Mouse (Mus musculus): ENCODE measurements at regions not wholly inside any gene's neighbourhood (a gene's known extent, or its start where the extent isn't known, plus 50 kb on each side); places are given as distances from the start of the nearest gene placed in this dataset.

DNA sequence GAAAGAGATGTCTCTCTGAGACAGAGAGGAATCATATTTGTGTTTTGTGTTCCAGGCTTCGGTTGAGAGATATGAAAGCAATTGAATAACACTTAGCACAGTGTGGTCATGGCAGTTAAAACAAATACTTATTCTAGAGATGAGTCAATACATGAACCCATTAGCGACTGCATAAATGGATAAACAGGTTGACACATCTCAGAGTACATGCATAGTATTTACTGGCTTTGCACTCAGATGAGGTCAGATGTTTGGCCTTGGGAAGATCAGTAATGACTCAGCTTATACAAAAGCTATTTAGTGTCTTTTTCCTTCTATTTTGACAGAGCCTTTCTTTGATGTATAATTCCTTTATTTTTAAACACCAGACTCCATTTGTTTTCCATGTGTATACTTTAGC, 579.5 kb downstream of the Zfp619 start:
- no peak overlapping the region for H3K9ac ChIP-seq
- no peak overlapping the region for H3K4me2 ChIP-seq (ENCODE audit: low read depth)
- no peak for TF ChIP-seq CTCF (IDR thresholded peaks at IDR 0.05; ENCODE audit: low read depth)
- ATAC-seq (no peak), DNase-seq (no peak)
- H3K4me1 ChIP-seq (ENCODE audit: insufficient read depth), result no peaks in the 10 kb centered on the region
- no peaks in the 10 kb centered on the region for H3K9me3 ChIP-seq (ENCODE audit: low read length)
- H3K36me3 ChIP-seq (ENCODE audit: insufficient read depth), result no peaks in the 10 kb centered on the region
- no peak overlapping the region for H3K4me3 ChIP-seq (ENCODE audit: low read depth, low read length)
- H3K27me3 ChIP-seq (ENCODE audit: insufficient read depth, low read length), result no peaks in the 10 kb centered on the region
- 80% methylated on average over 2 of the region's 2 CpGs for WGBS
- no peak overlapping the region for H3K27ac ChIP-seq (ENCODE audit: low read depth, low read length)

DNA sequence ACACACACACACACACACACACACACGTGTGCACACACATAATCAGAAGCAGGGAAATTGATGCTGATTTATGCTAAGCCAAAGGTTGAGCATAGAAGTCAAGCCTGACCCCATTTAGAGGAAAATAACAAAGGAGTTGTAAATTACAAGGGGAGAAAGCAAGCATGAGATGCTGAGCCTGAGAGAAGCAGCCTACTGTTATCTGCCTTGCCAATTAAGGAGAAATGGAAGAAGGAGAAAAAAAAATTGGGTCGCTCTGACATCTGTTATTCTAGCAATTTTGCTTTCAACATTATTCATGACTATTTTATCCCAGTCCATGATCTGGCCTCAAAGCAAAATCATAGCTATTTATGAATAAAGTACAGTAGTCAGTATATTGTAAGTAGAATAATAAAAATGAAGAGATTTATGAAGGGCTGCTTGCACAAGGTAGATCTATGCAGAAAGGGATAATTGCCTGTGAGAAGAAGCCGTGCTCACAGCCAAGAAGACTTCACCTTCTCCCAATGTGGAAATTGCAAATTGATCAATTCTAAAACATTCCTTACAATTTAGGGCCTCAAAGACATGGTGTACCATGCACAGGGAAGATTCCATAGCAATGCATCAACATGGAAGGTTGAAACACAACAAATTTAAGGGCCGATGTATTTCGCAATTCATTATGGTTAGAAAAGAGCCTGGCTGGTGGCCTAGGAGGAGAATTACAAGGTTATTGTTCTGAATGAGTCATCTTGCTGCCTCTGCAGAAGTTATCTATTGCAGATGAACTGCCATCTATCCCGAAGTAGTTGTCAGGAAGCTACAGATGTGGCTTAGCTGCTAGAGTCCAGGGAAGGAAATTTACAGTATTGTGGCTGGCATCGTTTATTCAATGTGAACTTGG, 585.7 kb downstream of the Zfp619 start:
- H3K4me1 ChIP-seq (ENCODE audit: insufficient read depth), result no peaks in the 10 kb centered on the region
- DNase-seq (no peak), ATAC-seq (no peak)
- WGBS, result 78% methylated on average over 7 of the region's 7 CpGs
- H3K9ac ChIP-seq, result no peak overlapping the region
- no peaks in the 10 kb centered on the region for H3K36me3 ChIP-seq (ENCODE audit: insufficient read depth)
- no peak for TF ChIP-seq CTCF (IDR thresholded peaks at IDR 0.05; ENCODE audit: low read depth)
- H3K4me3 ChIP-seq (ENCODE audit: low read depth, low read length), result no peak overlapping the region
- no peaks in the 10 kb centered on the region for H3K9me3 ChIP-seq (ENCODE audit: low read length)
- H3K27me3 ChIP-seq (ENCODE audit: insufficient read depth, low read length), result no peaks in the 10 kb centered on the region
- no peak overlapping the region for H3K27ac ChIP-seq (ENCODE audit: low read depth, low read length)
- no peak overlapping the region for H3K4me2 ChIP-seq (ENCODE audit: low read depth)

DNA sequence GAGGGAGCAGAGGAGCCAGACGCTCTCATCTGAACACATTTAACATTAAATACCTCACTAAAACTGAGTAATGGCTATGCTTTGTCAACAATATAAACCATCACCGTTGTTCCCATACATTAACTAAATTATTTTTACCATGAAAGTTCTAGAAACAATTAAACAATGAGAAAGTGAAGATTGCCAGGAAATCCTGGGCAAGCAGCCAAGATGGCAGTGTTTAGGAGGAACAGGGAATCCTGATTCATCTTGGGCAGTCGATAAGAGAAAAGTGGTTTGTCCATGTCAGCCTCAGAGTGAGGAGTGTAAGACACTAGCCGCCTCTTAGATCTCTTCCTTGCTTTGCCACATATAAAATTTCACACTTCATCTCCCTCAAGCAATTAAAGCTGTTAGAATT, 625.3 kb downstream of the Zfp619 start:
- no peak for ATAC-seq
- Histone ChIP-seq H3K36me3 (ENCODE audit: insufficient read depth) (no peaks in the 10 kb centered on the region), H3K27me3 (ENCODE audit: insufficient read depth, low read length) (no peaks in the 10 kb centered on the region), H3K9ac (no peak overlapping the region), H3K9me3 (ENCODE audit: low read length) (no peaks in the 10 kb centered on the region), H3K4me2 (ENCODE audit: low read depth) (no peak overlapping the region), H3K4me1 (ENCODE audit: insufficient read depth) (no peaks in the 10 kb centered on the region), H3K27ac (ENCODE audit: low read depth, low read length) (no peak overlapping the region), H3K4me3 (ENCODE audit: low read depth, low read length) (no peak overlapping the region)
- 58% methylated on average over 4 of the region's 4 CpGs for WGBS
- peak; percentile 10 for DNase-seq
- no peak for TF ChIP-seq CTCF (IDR thresholded peaks at IDR 0.05; ENCODE audit: low read depth)

DNA sequence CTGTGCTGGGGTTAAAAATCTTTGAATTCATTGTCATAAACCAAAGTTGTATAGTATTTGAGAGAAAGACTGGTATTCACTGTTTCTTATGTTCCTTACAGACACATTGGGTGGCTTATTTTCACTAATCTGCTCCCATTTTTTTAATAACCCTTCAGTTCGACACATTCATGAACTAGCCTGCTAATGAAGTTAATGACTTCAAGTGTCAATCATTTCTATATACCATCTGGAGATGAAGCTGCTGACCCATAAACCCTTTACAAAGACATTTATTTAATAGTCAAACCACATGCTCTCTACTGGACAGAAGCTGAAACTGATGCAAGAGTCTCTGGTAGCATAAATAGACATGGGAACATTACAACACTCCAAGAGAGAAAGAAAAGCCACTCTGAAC, 626.9 kb downstream of the Zfp619 start:
- H3K4me3 ChIP-seq (ENCODE audit: low read depth, low read length), result no peak overlapping the region
- no peak for TF ChIP-seq CTCF (IDR thresholded peaks at IDR 0.05; ENCODE audit: low read depth)
- no peak overlapping the region for H3K27ac ChIP-seq (ENCODE audit: low read depth, low read length)
- DNase-seq (no peak), ATAC-seq (no peak)
- no peaks in the 10 kb centered on the region for H3K4me1 ChIP-seq (ENCODE audit: insufficient read depth)
- 31% methylated on average over 1 of the region's 1 CpGs for WGBS
- no peaks in the 10 kb centered on the region for H3K9me3 ChIP-seq (ENCODE audit: low read length)
- no peak overlapping the region for H3K4me2 ChIP-seq (ENCODE audit: low read depth)
- no peaks in the 10 kb centered on the region for H3K36me3 ChIP-seq (ENCODE audit: insufficient read depth)
- H3K27me3 ChIP-seq (ENCODE audit: insufficient read depth, low read length), result no peaks in the 10 kb centered on the region
- no peak overlapping the region for H3K9ac ChIP-seq

DNA sequence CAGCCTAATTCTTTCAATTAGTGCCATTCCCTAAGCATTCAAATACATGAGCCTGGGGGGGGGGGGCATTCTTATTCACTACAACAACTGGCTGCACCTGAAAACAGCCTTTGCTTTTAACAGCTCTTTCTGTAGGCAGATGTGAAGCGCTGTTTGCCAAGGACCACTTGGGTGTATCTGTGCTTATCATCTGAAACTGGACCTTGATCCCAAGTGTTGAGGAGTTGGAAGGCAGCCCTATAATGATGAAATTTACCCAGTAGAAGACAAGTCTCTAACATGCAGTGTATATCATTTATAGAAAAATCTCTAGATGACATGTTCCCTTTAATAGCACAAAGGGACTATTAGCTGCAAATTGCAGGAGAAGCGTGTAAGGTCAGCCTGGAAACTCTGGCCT, 660.0 kb downstream of the Zfp619 start:
- no peak for DNase-seq
- no peaks in the 10 kb centered on the region for H3K36me3 ChIP-seq (ENCODE audit: insufficient read depth)
- WGBS, result 91% methylated on average over 2 of the region's 2 CpGs
- H3K4me2 ChIP-seq (ENCODE audit: low read depth), result no peak overlapping the region
- H3K4me3 ChIP-seq (ENCODE audit: low read depth, low read length), result no peak overlapping the region
- no peaks in the 10 kb centered on the region for H3K27me3 ChIP-seq (ENCODE audit: insufficient read depth, low read length)
- TF ChIP-seq CTCF (IDR thresholded peaks at IDR 0.05; ENCODE audit: low read depth), result no peak
- ATAC-seq, result no peak
- no peak overlapping the region for H3K27ac ChIP-seq (ENCODE audit: low read depth, low read length)
- H3K9me3 ChIP-seq (ENCODE audit: low read length), result no peaks in the 10 kb centered on the region
- H3K9ac ChIP-seq, result no peak overlapping the region
- H3K4me1 ChIP-seq (ENCODE audit: insufficient read depth), result no peaks in the 10 kb centered on the region

DNA sequence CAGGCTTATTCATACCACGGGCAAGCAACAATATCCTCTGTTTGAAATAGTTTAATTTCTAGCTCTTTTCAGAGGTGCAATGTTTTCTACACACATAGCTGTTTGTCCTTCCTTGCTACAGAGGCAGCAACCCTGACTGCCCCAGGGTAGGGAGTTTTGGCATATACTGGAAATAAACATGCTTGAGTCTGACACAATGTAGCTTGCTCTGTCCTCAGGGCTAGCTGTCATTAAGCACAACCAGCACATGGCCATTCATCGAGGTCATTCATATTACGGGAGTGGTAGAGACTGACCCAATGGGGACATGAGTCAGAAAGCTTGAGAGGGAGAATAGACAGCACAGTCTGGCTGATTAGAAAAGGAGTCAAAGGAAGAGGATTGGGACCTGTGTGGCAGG, 677.8 kb downstream of the Zfp619 start:
- H3K36me3 ChIP-seq (ENCODE audit: insufficient read depth), result no peaks in the 10 kb centered on the region
- no peak overlapping the region for H3K4me2 ChIP-seq (ENCODE audit: low read depth)
- no peak overlapping the region for H3K27ac ChIP-seq (ENCODE audit: low read depth, low read length)
- H3K9me3 ChIP-seq (ENCODE audit: low read length), result no peaks in the 10 kb centered on the region
- ATAC-seq, result no peak
- no peaks in the 10 kb centered on the region for H3K27me3 ChIP-seq (ENCODE audit: insufficient read depth, low read length)
- TF ChIP-seq CTCF (IDR thresholded peaks at IDR 0.05; ENCODE audit: low read depth), result no peak
- DNase-seq, result no peak
- H3K4me1 ChIP-seq (ENCODE audit: insufficient read depth), result no peaks in the 10 kb centered on the region
- 87% methylated on average over 3 of the region's 3 CpGs for WGBS
- no peak overlapping the region for H3K9ac ChIP-seq
- H3K4me3 ChIP-seq (ENCODE audit: low read depth, low read length), result no peak overlapping the region

DNA sequence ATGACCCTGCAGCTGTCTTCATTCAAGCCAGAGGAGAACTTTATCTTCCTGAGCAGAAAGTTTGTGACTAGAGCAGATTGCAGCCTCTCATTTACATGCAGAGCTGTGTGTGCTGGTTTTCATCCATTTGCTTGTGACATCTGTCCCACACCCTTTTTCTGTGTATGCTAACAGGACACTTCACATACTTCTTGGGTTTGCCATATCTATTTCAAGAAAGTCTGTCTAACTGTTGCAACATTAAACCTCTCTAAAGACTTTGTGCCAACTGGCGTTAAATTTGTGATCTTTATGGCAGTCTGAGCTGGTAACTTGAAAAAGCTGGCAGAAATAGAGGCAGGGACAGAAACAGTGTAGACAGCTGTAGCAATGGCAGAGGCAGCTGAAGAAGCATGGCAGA, 685.0 kb downstream of the Zfp619 start:
- Histone ChIP-seq H3K4me2 (ENCODE audit: low read depth) (no peak overlapping the region), H3K36me3 (ENCODE audit: insufficient read depth) (no peaks in the 10 kb centered on the region), H3K4me1 (ENCODE audit: insufficient read depth) (no peaks in the 10 kb centered on the region), H3K9me3 (ENCODE audit: low read length) (no peaks in the 10 kb centered on the region), H3K27me3 (ENCODE audit: insufficient read depth, low read length) (no peaks in the 10 kb centered on the region), H3K9ac (no peak overlapping the region), H3K4me3 (ENCODE audit: low read depth, low read length) (no peak overlapping the region), H3K27ac (ENCODE audit: low read depth, low read length) (no peak overlapping the region)
- peak; percentile 89 for ATAC-seq
- DNase-seq, result peak; percentile 29
- 79% methylated on average over 1 of the region's 1 CpGs for WGBS
- TF ChIP-seq CTCF (IDR thresholded peaks at IDR 0.05; ENCODE audit: low read depth), result no peak
